Mouse (Mus musculus): ENCODE results near the gene Gm9736. TPM values are rescaled to one million over a fixed set of nuclear protein-coding genes. Genes with fewer than 3 reads are reported as not detected.

The Gm9736 gene
- polyA plus RNA-seq, 1 experiment from 2014 or later: not detected

GRCm38 (mm10) chr10:77709831-77710230, 41.3 kb downstream of the Gm9736 start:
- ATAC-seq (ENCODE audit: low FRiP score) (no peak), DNase-seq (ENCODE audit: low spot score) (no peak)
- Histone ChIP-seq H3K9ac (no peak overlapping the region), H3K27me3 (ENCODE audit: control insufficient read depth, insufficient read depth, low read length) (no peaks in the 10 kb centered on the region), H3K4me2 (replicated peaks) (no peak overlapping the region), H3K4me3 (replicated peaks; ENCODE audit: low read length) (no peak overlapping the region), H3K27ac (no peak overlapping the region), H3K36me3 (replicated peaks; ENCODE audit: control insufficient read depth, insufficient read depth) (no peaks in the 10 kb centered on the region), H3K9me3 (ENCODE audit: control insufficient read depth, low read length) (peaks cover 10% of the 10 kb centered on the region; the same call in 1 of the 2 replicates), H3K4me1 (replicated peaks; ENCODE audit: control insufficient read depth, insufficient read depth, low read length) (no peaks in the 10 kb centered on the region)
- 80% methylated on average over 3 of the region's 3 CpGs for WGBS

DNA sequence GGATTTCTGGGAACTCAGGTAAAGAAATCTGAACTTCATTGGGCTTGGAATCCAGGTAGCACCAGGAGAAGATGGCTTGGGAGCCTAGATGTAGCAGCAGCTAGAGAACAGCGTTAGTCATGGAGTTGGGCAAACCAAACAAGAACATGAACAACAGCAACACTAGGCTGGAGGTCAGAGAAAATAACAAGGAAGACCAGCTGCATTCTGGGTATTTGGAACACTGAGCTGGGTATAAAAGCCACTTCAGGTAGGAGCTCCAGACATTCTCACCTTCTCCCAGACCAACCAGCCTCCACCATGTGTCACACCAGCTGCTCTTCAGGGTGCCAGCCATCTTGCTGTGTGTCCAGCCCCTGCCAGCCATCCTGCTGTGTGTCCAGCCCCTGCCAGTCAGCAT, 44.8 kb downstream of the Gm9736 start, which contains the start of gene Gm10272:
Gene Gm10272, plus strand, starts transcription at position 301 of the 400 bp plus-strand sequence.
- Histone ChIP-seq H3K36me3 (replicated peaks; ENCODE audit: control insufficient read depth, insufficient read depth) (no peaks in the 10 kb centered on the region), H3K27me3 (ENCODE audit: control insufficient read depth, insufficient read depth, low read length) (no peaks in the 10 kb centered on the region), H3K9ac (no peak within 1 kb of the TSS), H3K4me1 (replicated peaks; ENCODE audit: control insufficient read depth, insufficient read depth, low read length) (no peaks in the 10 kb centered on the region), H3K27ac (no peak within 1 kb of the TSS), H3K4me2 (replicated peaks) (no peak within 1 kb of the TSS), H3K9me3 (ENCODE audit: control insufficient read depth, low read length) (peaks cover 10% of the 10 kb centered on the region; the same call in 1 of the 2 replicates), H3K4me3 (replicated peaks; ENCODE audit: low read length) (no peak within 1 kb of the TSS)
- ATAC-seq (ENCODE audit: low FRiP score) (no peak), DNase-seq (ENCODE audit: low spot score) (no peak)
- WGBS: 100% methylated on average over 1 of the region's 1 CpGs

Other genes with a start within 250 kb of the Gm9736 start
- gene Fam207a, start 235.6 kb downstream of the Gm9736 start, polyA plus RNA-seq (2014; fragmentation: Nextera tagmentation; extraction: Ambion mirVana): 37.7 and 41.0 TPM in 2 replicates
- 0.99 and 1.1 TPM in 2 replicates for gene Itgb2, start 221.1 kb downstream of the Gm9736 start, polyA plus RNA-seq (2014; fragmentation: Nextera tagmentation; extraction: Ambion mirVana)
- gene Pttg1ip, start 169.6 kb downstream of the Gm9736 start, polyA plus RNA-seq (2014; fragmentation: Nextera tagmentation; extraction: Ambion mirVana): 79.9 and 80.2 TPM in 2 replicates
- gene Sumo3, start 145.3 kb downstream of the Gm9736 start, polyA plus RNA-seq (2014; fragmentation: Nextera tagmentation; extraction: Ambion mirVana): 235 and 260 TPM in 2 replicates
- 3.8 and 5.1 TPM in 2 replicates for gene Gm49325, start 145.2 kb downstream of the Gm9736 start, polyA plus RNA-seq (2014; fragmentation: Nextera tagmentation; extraction: Ambion mirVana)
- 54.1 and 54.7 TPM in 2 replicates for gene Ube2g2, start 129.1 kb downstream of the Gm9736 start, polyA plus RNA-seq (2014; fragmentation: Nextera tagmentation; extraction: Ambion mirVana)
- gene Tspear, start 64.8 kb downstream of the Gm9736 start, polyA plus RNA-seq (2014; fragmentation: Nextera tagmentation; extraction: Ambion mirVana): 0.94 and 1.2 TPM in 2 replicates
- gene Gm19402, start 60.6 kb downstream of the Gm9736 start, polyA plus RNA-seq (2014; fragmentation: Nextera tagmentation; extraction: Ambion mirVana): not detected in 2 replicates
- gene Gm9508, start 54.1 kb downstream of the Gm9736 start, polyA plus RNA-seq (2014; fragmentation: Nextera tagmentation; extraction: Ambion mirVana): not detected in 2 replicates
- not detected in 2 replicates for gene Gm10272, start 44.7 kb downstream of the Gm9736 start, polyA plus RNA-seq (2014; fragmentation: Nextera tagmentation; extraction: Ambion mirVana)
- not detected in 2 replicates for gene Gm10024, start 39.9 kb downstream of the Gm9736 start, polyA plus RNA-seq (2014; fragmentation: Nextera tagmentation; extraction: Ambion mirVana)
- not detected in 2 replicates for gene Gm10142, start 35.5 kb downstream of the Gm9736 start, polyA plus RNA-seq (2014; fragmentation: Nextera tagmentation; extraction: Ambion mirVana)
- not detected in 2 replicates for gene Krtap12-1, start 30.8 kb downstream of the Gm9736 start, polyA plus RNA-seq (2014; fragmentation: Nextera tagmentation; extraction: Ambion mirVana)
- not detected in 2 replicates for gene Gm10100, start 24.9 kb downstream of the Gm9736 start, polyA plus RNA-seq (2014; fragmentation: Nextera tagmentation; extraction: Ambion mirVana)
- gene Gm18596, start 8.7 kb downstream of the Gm9736 start, polyA plus RNA-seq (2014; fragmentation: Nextera tagmentation; extraction: Ambion mirVana): not detected in 2 replicates
- gene Gm3233, start 8.3 kb upstream of the Gm9736 start, polyA plus RNA-seq (2014; fragmentation: Nextera tagmentation; extraction: Ambion mirVana): not detected in 2 replicates
- gene Gm3238, start 20.0 kb upstream of the Gm9736 start, polyA plus RNA-seq (2014; fragmentation: Nextera tagmentation; extraction: Ambion mirVana): not detected in 2 replicates
- gene Gm7138, start 25.6 kb upstream of the Gm9736 start, polyA plus RNA-seq (2014; fragmentation: Nextera tagmentation; extraction: Ambion mirVana): not detected in 2 replicates
- gene Gm3250, start 31.2 kb upstream of the Gm9736 start, polyA plus RNA-seq (2014; fragmentation: Nextera tagmentation; extraction: Ambion mirVana): not detected in 2 replicates
- gene Gm7137, start 36.8 kb upstream of the Gm9736 start, polyA plus RNA-seq (2014; fragmentation: Nextera tagmentation; extraction: Ambion mirVana): not detected in 2 replicates
- gene Gm9639, start 43.7 kb upstream of the Gm9736 start, polyA plus RNA-seq (2014; fragmentation: Nextera tagmentation; extraction: Ambion mirVana): not detected in 2 replicates
- not detected in 2 replicates for gene Gm19668, start 47.8 kb upstream of the Gm9736 start, polyA plus RNA-seq (2014; fragmentation: Nextera tagmentation; extraction: Ambion mirVana)
- not detected in 2 replicates for gene Gm9507, start 60.5 kb upstream of the Gm9736 start, polyA plus RNA-seq (2014; fragmentation: Nextera tagmentation; extraction: Ambion mirVana)
- gene Gm2696, start 63.3 kb upstream of the Gm9736 start, polyA plus RNA-seq (2014; fragmentation: Nextera tagmentation; extraction: Ambion mirVana): not detected in 2 replicates
- gene Krtap10-4, start 75.7 kb upstream of the Gm9736 start, polyA plus RNA-seq (2014; fragmentation: Nextera tagmentation; extraction: Ambion mirVana): not detected in 2 replicates
- gene Krtap10-10, start 84.6 kb upstream of the Gm9736 start, polyA plus RNA-seq (2014; fragmentation: Nextera tagmentation; extraction: Ambion mirVana): not detected in 2 replicates
- not detected in 2 replicates for gene Gm36176, start 95.4 kb upstream of the Gm9736 start, polyA plus RNA-seq (2014; fragmentation: Nextera tagmentation; extraction: Ambion mirVana)
- gene Gm10318, start 101.5 kb upstream of the Gm9736 start, polyA plus RNA-seq (2014; fragmentation: Nextera tagmentation; extraction: Ambion mirVana): not detected in 2 replicates
- not detected in 2 replicates for gene Gm3285, start 110.6 kb upstream of the Gm9736 start, polyA plus RNA-seq (2014; fragmentation: Nextera tagmentation; extraction: Ambion mirVana)
- 19.6 and 20.3 TPM in 2 replicates for gene Lrrc3, start 151.2 kb upstream of the Gm9736 start, polyA plus RNA-seq (2014; fragmentation: Nextera tagmentation; extraction: Ambion mirVana)
- gene Trpm2, start 219.2 kb upstream of the Gm9736 start, polyA plus RNA-seq (2014; fragmentation: Nextera tagmentation; extraction: Ambion mirVana): 6.3 and 6.4 TPM in 2 replicates
- gene 1810043G02Rik, start 227.2 kb upstream of the Gm9736 start, polyA plus RNA-seq (2014; fragmentation: Nextera tagmentation; extraction: Ambion mirVana): 46.9 and 48.1 TPM in 2 replicates

All from hindbrain, embryonic 14.5 days (tissue).